Mouse (Mus musculus) kidney, postnatal 25 days (tissue): ENCODE measurements around the gene St6galnac3.

ENCODE experiments used
- DNase-seq, 2 experiments: peaks; one replicate each; pipeline ENCODE4 v3.0.0; 2021; ENCODE audit warnings: mixed read lengths in 2 of 2

St6galnac3 gene

DNA sequence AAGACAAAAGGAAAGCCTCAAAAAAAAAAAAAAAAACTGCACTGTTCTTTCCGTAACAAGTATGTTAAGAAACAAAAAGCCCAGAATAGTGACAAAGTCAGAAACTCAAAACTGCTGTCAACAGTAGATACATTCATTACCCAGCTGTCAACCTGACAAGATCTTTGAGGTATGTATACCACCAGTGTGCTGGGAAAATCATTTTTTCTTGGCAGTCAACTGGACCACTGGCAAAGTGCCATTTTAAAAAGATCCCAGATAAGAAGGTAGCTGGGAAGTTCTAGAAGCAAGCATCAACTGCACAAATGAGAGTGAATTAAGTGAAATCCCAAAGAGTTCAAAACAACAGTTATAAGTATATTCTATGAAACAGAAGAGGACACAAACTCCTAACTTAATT is 452.7 kb downstream of the St6galnac3 start:
- DNase-seq, result no peak

DNA sequence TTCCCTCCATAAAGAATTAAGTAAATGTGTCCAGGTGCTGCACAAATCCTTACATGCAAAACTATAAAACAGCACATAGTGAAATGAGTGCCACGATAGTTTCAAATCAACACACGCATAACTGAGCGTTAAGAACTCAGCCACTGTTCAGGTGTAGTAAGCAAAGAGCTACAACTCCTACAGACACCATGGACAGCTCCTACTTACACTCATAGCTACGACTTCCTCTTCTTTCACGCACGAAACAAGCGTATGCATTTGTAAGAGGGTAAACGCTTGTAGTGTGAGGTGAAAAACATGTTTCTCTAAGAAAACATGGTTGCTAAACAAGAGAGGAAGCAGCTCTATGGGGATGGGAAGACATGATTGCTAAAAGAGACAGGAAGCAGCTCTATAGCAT is 457.6 kb downstream of the St6galnac3 start:
- DNase-seq, result no peak

DNA sequence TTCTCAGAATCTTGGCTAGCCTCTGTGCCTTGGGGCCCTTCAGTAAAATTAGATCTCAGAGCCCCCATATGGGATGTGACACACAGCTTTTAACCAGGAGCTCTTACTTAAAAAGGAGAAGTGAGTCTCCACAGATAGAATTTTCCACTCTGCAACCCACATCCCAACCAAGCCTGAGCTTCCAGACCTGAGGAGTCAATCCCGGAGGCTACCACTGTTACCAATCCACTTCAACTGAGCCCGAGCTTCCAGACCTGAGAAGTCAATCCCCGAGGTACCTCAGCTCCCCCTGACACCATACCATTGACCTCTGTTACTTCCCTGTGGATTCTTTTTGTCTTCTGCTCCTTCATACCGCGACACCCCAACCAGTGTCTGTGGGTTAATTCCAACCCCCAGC is 463.0 kb downstream of the St6galnac3 start:
- DNase-seq, result no peak

DNA sequence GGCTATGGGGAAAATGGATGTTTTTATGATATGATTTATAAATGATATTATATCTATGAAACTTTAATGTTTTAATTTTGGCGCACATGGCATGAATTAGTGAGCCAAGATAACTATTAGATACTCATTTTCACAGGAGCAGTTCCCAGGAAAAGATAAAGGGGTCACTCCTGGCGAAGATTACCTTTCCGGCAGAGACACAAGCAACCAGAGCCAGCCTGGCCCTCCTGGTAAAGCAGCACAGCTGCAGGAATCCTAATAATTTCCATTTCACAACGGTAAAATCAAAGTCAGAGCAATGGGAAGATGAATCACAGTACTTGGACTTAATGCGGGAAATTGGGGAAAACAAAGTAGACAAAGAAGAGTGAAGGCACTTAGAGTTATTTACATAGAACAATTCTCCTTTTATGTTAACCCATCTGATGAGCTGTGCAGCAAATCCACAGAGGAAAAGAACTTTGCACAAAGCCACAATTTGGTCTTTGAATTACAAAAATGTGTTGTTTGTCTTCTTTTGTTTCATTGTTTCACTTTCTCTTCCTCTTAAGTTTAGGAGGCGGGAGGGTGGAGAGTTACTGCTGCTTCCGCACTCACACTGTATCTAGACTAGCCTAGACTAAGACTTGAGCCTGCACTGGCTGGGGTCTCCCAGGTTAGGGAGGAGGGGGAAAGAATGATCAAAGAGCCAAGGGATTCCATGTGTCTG is 464.6 kb downstream of the St6galnac3 start:
- no peak for DNase-seq

DNA sequence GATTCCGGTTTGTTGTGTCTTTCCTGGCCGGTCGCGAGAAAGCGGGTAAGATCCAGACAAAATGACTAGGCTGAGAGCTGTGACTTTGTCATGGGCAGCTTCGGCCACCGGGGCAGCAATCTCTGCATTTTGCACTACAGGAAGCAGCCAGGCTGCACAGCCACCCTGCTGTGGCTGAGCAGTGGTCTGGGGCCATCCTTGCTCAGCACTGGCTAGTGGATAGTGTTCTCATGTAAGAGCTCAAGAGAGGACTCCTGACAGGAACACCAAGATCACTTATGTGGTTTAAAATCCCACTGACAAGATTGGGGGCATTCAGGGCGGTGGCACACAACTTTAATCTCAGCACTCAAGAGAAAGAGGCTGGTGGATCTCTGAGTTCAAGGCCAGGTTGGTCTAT is 469.1 kb downstream of the St6galnac3 start:
- no peak for DNase-seq

DNA sequence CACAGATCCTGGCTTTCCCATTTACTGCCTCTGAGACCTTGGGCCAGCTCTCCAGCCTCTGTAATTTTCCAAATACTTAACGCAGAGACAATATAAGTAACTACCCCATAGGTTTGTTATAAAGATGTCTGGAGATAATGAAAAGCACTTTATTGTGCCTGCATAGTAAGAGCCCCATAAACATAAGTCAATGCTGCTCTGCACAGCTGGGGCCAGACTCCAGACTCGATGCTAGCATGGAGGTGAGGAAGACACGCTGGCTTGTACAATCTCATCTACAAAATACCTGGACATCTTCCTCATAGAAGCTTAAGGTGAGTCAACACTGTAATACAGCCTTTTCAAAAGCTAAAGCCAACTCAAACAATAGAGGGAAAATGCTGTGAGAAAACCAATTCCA is 473.3 kb downstream of the St6galnac3 start:
- DNase-seq, result no peak

DNA sequence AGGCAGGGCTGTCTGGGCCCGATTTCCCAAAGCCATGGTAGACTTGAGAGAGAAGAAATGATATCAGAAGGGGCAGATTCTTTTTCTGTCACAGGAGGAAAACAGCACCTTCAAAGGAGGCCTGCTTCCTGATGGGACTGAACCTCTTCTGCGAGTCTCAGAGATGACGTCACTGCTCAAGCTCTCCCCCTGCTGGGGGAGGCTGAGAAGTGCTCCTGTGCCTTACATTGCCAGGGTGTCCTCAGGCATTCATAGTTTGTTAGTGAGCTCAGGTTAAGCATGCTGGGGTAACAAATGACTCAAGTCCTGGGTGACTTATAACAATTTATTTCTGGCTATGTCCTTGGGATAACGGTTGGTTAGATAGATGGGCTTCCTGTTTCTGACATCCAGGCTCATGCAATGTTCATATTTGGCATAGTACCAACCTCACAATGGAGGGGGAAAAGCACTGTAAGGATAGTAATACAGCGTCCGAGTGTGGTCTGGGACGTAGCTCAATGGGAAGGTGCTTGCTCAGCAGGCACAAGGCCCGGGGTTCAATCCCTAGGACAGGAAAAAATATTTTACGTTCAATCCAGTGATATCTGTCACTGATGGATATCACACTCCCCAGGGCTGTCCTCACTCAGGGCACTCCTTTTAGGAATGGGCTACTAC is 474.2 kb downstream of the St6galnac3 start:
- peak; percentile 67 to 73 for DNase-seq

DNA sequence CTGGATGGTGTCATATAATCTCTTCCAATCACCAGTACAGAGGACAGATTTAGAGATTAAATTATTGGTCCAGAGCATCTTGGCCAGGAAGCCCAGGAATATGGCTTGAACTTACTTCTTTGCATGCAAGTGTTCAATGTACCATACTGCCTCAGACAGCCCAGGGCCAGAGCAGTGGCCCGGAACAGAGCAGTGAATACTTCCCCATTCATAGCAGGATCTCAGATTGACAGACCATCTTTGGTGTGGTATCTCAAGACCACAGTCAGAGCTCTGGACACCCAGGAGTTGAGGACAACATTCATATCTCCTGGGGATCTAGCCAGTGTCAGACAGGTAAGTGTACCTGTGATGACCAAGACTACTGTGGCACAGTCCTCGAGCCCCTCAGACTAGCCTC is 476.1 kb downstream of the St6galnac3 start:
- DNase-seq, result no peak

DNA sequence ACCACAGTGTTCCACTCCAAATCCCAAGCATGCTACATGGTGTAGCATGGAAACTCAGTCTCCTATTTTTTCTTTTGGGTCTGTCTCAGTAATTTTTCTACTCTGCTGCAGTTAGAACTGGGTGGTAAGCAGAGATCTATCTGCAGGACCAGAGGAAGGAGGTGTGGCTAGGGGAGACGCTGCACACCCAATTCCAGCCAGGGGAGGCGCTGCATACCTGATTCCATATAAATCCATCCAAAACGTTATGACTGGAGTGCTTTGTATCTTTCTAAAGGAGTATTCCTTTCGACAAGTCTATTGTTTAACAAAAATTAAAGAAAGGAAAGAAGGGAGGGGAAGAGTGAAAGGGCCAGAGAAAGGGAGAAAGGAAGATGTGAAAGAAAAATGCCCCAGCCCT is 476.9 kb downstream of the St6galnac3 start:
- DNase-seq, result no peak

DNA sequence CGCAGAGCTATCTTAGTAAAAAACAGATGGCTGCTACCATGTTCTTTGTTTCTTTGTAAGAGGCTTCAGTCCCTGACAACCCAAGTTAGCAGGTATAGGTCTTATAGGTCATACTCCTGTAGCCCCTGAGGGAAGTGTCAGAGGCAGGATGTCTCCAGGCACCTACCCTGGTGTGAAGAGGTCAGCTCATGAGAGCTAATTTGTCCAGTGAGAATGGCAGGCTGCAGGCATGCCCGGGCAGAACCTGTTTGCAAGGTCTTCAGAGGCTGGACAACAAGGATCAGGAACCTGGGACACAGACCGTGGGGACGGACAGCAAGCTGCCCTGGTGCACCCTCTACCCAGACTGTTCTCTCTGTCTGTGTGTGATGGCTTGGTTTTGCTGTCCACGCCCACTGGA is 482.4 kb downstream of the St6galnac3 start:
- no peak for DNase-seq

DNA sequence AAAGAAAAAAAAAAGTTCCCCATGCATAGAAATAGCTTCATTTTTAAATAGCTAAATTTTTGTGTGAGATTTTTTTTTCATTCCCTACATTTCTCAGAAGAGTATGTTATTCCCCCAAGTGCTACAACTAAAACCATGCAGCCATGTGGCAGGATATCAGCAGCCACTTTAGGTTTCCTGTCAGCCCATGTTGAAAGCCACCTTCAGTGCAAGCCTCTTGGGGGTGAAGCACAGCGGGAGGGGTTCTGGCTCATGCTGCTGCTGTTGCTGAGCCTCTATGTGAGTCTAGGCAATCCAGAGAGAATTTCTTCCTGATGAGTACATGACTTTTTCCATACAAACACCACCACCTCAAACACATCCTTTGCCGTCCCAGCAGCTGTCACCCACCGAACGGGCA is 483.8 kb downstream of the St6galnac3 start:
- DNase-seq, result no peak

DNA sequence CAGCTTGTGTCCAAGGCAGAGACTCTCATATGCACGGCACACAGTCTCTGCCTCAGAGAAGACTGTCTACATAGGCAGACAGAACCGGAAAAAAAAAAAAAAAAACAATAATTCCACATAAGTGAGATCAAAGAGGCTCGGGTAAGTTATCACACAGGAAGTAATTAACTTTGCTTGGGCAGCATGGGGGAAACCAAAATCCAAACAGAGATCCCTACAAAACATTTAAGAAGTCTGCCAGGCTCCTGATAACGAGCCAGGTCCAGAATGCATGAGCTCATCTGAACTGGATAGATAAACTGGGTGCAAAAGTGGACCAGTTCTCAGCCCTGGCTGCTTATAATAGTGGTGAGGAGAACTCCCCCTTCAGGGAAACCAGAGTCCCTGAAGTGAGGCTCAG is 484.6 kb downstream of the St6galnac3 start:
- DNase-seq, result no peak

DNA sequence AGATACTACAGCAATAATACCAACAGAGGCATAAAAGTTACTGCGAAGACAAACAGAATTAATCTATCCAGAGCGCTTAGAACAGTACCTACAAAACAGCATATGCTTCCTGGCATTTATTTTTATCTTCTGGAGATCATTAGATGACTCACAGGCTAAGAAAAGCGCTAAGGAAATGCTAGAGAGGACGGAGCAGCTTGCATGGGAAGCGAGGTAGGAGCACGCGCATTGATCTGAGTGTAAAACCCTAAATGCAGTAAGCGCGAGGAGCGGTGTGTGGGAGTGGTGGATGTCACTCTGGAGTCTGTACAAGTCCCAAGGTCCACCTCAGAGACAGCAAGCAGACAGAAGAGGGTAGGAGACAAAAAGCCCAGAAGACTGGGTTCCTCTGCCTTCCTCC is 486.6 kb downstream of the St6galnac3 start:
- no peak for DNase-seq

DNA sequence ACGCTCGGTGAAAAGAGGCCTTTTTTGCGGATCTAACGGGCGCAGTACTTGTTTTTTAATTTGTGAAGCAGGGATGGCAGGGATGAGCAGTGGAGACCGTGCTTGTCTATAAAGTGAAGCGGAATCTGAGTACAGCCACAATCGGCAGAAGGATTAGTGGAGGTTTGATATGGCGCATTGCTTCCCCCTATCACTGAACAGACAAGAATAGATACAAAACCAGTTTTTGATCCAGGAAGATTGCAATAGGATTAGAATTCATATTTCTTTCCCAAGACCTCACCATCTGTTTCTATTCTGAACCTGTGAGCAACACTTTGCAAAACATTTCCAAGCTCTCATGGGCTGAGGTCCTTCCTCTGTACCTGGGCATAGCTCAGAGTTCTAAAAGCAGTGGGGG is 488.7 kb downstream of the St6galnac3 start:
- no peak for DNase-seq

DNA sequence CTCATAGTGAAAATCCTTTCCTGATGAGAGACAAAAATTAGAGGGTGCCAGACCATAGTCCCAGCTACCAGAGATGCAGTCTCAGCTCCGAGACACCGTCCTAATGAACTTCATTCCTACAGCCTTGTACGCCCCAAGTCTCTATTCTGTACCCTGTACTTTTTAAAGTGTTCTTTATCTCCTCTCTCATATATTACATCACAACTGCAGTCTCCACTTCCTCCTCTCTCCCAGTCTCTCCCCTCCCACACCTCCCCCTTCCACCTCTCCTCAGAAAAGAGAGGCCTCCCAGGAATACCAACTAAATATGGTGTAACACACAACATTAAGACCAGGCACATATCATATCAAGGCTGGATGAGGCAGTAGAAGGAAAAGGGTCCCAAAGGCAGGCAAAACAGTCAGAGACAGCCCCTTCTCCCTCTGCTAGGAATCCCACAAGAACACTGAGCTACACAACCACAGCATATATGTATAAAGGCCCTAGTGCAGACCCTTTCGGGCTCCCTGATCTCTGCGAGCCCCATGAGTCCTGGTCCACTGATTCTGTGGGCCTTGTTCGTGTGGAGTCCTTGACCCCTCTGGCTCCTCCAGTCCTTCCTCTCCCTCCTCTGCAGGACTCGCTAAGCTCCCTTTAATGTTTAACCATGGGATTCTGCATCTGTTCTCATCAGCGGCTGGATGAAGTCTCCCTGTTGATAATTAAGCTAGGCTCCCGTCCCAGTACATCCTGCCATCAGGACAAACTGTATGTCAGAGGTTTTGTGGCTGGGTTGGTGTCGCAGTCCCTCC is 502.2 kb downstream of the St6galnac3 start:
- peak; percentile 31 to 65 for DNase-seq

DNA sequence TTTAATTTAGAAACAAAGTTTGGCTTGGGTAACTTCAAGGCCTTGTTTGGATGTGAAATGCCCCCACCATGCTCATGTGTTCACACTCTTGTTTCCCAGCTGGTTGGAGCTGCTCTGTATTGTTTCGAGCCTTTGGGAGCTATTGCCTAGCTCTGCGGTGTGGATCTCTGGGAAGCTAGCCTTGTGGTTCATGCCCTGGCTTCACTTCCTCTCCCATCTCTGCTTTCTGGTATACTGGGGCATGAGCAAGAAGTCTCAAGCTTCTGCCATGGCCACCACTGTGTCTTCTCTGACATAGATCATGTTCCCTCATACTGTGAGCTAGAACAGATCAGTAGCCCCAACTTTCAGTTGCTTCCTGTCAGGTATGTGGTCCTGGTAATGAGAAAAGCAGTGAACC is 505.6 kb downstream of the St6galnac3 start:
- DNase-seq, result no peak

DNA sequence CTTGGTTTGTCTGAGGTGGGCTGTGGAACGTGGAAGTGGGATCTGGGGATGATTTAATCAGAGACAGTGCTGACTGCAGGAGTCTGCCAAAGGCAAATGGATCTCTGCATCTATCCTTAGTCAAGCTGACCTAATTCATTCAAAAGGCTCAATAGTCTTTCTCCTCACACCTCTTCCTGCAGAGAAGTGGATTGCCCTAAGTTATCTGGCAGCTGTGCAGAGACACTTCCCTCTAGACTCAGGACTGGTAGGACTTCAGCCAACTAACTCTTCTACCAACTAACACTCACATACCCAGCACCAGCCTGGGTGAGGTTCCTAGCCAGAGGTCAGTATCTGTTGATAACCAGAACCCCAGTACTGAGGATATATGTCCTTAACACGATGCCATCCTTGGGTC is 516.8 kb downstream of the St6galnac3 start:
- DNase-seq, result no peak

DNA sequence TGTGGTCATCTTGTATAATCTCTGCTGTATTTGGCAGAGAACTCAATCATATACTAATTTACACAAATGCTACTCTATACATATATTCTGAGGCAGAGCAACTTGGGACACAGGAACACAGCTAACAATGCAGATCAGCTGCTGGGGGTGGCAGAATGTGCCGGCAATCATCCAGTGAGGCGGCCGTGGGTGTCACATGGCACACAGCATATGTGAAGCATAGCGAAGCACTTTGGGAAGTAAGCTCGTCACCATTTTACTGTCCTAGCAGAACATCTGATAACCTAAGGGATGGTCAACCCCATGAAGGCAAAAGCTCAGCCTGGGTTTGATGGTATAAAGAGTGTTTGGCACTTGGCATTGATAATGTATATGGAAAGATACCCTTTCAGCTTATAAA is 520.9 kb downstream of the St6galnac3 start:
- no peak for DNase-seq

DNA sequence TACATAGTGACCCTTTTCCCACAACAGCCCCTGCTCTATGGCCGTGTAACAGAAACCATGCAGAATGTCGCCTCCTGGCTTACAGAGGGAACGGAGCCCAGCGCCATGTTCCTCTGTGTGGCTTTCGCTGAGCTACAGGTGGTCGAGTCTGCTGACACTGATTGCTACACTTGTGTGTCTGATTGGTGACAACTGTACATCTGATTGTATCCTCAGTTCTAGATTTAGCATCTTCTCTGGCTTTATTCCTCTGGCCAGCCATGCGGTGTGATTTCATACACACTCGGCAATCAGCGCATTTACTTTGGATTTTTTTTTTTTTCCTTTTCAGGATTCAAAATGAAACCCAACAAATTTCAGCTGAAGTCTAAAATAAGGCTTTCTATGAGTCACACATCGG is 523.1 kb downstream of the St6galnac3 start:
- no peak for DNase-seq

DNA sequence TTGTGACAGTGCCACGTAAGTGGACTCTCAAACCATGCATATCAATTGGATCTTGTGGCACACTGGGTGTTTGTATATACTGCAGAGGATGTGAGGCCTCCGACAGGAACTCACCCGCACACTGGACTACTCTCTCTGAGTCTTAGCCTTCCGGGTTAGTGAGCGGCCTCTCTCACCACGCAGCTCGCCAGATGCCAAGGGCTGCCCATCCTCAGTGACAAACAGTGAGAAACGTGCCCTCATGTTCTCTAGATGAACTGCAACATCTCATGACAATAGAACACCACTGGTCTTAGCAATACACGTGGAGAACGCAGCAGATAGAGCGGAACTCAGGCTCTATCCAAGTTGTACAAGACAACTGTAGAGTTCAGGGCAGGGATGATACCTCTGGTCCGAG is 524.2 kb downstream of the St6galnac3 start:
- no peak for DNase-seq

DNA sequence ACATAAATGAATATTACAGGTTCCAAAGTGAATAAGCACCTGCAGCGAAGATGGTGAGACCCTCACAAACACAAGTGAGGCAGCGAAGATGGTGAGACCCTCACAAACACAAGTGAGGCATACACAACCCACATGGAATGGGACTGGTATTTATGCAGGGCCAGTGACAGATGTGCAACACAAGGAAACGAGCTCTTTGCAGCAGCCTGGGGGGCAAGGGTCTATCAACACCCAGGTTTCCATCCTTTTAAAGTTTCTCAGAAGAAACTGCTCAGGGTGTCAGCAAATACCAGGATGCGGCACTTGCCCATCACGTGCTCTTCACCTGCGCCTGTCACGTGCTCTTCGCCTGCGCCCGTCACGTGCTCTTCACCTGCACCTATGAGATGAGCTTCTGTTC is 524.9 kb downstream of the St6galnac3 start:
- DNase-seq, result no peak

DNA sequence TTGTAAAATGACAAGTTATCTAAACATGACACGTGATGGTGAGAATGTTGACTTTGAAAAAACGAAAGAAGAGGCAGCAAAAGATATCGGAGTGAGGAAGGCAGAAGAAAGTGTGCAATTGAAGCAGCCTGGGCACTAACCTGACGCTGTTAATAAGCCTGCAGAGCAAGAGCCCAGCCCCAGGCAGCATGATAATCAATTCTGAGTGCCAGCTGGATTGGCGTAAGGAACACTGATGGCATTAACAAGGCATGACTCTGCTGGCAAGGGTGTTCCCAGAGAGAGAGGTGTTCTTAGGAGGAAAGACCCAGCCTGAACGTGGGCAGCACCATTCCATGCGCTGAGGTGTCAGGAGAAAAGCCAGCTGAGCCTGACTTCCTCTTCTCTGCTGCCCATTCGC is 525.7 kb downstream of the St6galnac3 start:
- no peak for DNase-seq

DNA sequence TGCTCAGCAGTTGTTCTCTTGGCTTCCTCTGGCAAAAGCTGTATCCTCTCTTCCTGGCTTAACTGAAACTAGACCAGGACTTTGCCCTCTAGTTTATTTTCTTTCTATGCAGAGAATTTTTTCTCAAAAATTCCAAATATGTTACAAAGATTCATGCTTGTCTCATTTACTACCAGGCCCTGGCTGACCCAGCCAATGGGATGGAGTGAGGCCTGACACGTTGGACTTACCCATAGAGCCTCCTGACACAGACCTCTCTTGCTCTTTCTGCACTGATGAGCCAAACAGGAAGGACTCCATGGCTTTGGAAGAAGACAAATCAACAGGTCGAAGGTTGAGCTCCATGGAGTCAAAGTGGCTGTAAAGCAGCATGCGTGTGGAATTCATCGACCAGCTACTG is 526.5 kb downstream of the St6galnac3 start:
- peak; percentile 24 to 55 for DNase-seq

DNA sequence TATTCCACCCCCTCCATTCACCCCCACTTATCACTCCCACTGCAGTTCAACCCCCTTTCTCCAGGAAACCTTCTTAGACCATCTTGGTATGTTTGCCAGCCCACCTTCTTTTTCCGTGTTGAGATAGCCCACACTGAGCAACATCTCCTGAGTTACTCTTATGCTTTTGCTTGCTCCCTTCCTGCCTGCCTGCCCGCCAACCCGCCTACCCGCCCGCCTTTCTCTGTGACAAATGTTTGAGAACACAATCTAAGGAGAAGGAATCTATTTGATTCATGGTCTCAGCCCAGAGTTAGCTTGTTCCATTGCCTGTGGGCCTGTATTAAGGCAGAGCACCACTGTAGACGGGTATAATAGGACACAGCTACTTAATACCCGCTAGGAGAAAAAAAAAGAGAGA is 531.9 kb downstream of the St6galnac3 start:
- no peak for DNase-seq
